In the genomic region with DNA sequence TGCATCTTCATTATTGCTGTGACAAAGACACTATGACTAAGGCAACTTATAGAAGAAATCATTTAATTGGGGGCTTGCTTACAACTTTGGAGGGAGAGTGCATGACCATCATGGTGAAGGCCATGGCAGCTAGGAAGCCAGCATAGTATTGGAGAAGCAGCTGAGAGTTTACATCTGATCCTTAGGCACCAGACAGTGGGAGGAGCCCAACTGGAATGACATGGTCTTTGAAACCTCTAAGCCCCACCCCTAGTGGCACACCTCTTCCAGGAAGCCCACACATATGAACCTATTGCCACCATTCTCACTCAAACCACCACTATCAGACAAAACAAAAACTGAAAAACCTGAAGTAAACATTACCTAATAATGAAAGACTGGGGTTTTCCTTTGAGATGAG, we compare ENCODE assay signal across 28 mouse cellular contexts. TPM values are rescaled to one million over a fixed set of nuclear protein-coding genes. Genes with fewer than 3 reads are reported as not detected.
A peak's percentile ranks its signal among the peaks of the same experiment; 100 is the strongest.
DNase-seq lines count a peak whose midpoint lies in the region.
"Had no signal": no experiment of that assay in that cellular context is flagged by ENCODE, and none has a peak within 500 bp of the region (broad histone marks: within the 10 kb centered on the region; RNA-seq: fewer than 3 reads in every experiment).

No protein-coding gene starts in this region.

- H3K36me3 ChIP-seq in heart, embryonic 10.5 days: no peaks in the 10 kb centered on the region
- H3K36me3 ChIP-seq: G1E had no signal

- H3K9me3 ChIP-seq in heart, embryonic 10.5 days: no peaks in the 10 kb centered on the region
- H3K9me3 ChIP-seq: G1E had no signal

- peak; percentile 56 for DNase-seq in heart, adult 11 months
- DNase-seq in heart, embryonic 10.5 days (ENCODE audit: low spot score): no peak
- DNase-seq in thymus, postnatal 4 days: peak; percentile 1
- DNase-seq in thymus, postnatal 25 days: no peak
- DNase-seq in R1 (ENCODE audit: low read depth, low spot score): peak; percentile 30
- DNase-seq in ZHBTc4 (ENCODE audit: low read depth, low spot score): peak; percentile 55
- DNase-seq in left cerebral cortex, postnatal 36 days (ENCODE audit: low spot score in 2 of 2): no peak
- DNase-seq in layer of hippocampus, adult 8-10 months (ENCODE audit: low spot score in 2 of 2): no peak
- DNase-seq: adrenal gland, adult 2 months; adrenal gland, adult 8-10 months; adrenal gland, postnatal 10 days; adrenal gland, postnatal 14 days; adrenal gland, postnatal 25 days; adrenal gland, postnatal 36 days; B cell, adult 2 months; cerebellum, adult 11 months; cerebellum, adult 11-12 months; cerebellum, adult 18-20 months; cerebellum, adult 2 months had no signal

- no peak overlapping the region for H3K27ac ChIP-seq in heart, embryonic 10.5 days

- H3K4me1 ChIP-seq in heart, embryonic 10.5 days: no peaks in the 10 kb centered on the region

- H3K27me3 ChIP-seq in heart, embryonic 10.5 days (ENCODE audit: insufficient read depth, poor library complexity, severe bottlenecking): no peaks in the 10 kb centered on the region
- H3K27me3 ChIP-seq: CH12.LX, Patski had no signal

- H3K4me3 ChIP-seq in heart, embryonic 10.5 days: no peak overlapping the region

- intact Hi-C loops in left cerebral cortex, postnatal 36 days (cut with DNase I): no loop called here

RNA-seq across cellular contexts. Expression of gene 4930524B15Rik, which starts 5.3 kb away (rescaled TPM):
- 0.30 and 0.35 TPM in 2 replicates for polyA plus RNA-seq in heart, embryonic 10.5 days (2016; fragmentation: Nextera tagmentation; extraction: Ambion mirVana)
- not detected for total RNA-seq in left cerebral cortex, postnatal 36 days (2021)
- under 1 TPM in 2 of 4 experiments, not detected in 2; 0.16 to 0.22 TPM for total RNA-seq in layer of hippocampus, adult 8-10 months (2022)
- total RNA-seq: adrenal gland, adult 18-20 months; adrenal gland, adult 2 months; adrenal gland, adult 8-10 months; adrenal gland, postnatal 10 days; adrenal gland, postnatal 14 days; adrenal gland, postnatal 25 days; adrenal gland, postnatal 36 days; adrenal gland, postnatal 4 days; CH12.LX; G1E; MEL had no signal
- polyA plus RNA-seq: activated CD4-positive, CD25-positive, alpha-beta regulatory T cell, adult 4 months; adrenal gland, adult 2 months; C2C12; CD4-positive, CD25-positive, alpha-beta regulatory T cell, adult 4 months; G1E; Patski had no signal

RNA-seq across cellular contexts. Expression of gene Nsg2, which starts 40.2 kb away (rescaled TPM):
- 0.84 and 2.7 TPM in 2 replicates for polyA plus RNA-seq in heart, embryonic 10.5 days (2016; fragmentation: Nextera tagmentation; extraction: Ambion mirVana)
- total RNA-seq in left cerebral cortex, postnatal 36 days (2021): 100 to 1,000 TPM; 603 to 618 TPM
- total RNA-seq in layer of hippocampus, adult 8-10 months (2022): 100 to 1,000 TPM; 635 to 719 (median 677) TPM
- total RNA-seq: MEL had no signal
- polyA plus RNA-seq: C2C12, G1E, Patski had no signal

Comparison
In these comparisons a context has a peak if more than half of its experiments do, and no peak if none do; other contexts are left out.
1. DNase-seq: peak in heart, adult 11 months (single experiment), thymus, postnatal 4 days (single experiment), R1 (single experiment) and ZHBTc4 (single experiment); none in heart, embryonic 10.5 days (single experiment), thymus, postnatal 25 days (single experiment), left cerebral cortex, postnatal 36 days (0 of 2) and layer of hippocampus, adult 8-10 months (0 of 2).